Mouse (Mus musculus) liver, postnatal 0 days (tissue): ENCODE data around the gene Cdk1.

Experiments used
- CTCF ChIP-seq: sonication (generic); IDR thresholded peaks from 2 replicates; pipeline ENCODE4 v1.5.1; 2016; ENCODE audit warnings: antibody characterized with exemption, low read depth
- EP300 ChIP-seq: IDR thresholded peaks from 2 replicates; pipeline ENCODE4 v1.6.1; 2016; ENCODE audit warnings: antibody characterized with exemption, low read depth, mild to moderate bottlenecking

DNA sequence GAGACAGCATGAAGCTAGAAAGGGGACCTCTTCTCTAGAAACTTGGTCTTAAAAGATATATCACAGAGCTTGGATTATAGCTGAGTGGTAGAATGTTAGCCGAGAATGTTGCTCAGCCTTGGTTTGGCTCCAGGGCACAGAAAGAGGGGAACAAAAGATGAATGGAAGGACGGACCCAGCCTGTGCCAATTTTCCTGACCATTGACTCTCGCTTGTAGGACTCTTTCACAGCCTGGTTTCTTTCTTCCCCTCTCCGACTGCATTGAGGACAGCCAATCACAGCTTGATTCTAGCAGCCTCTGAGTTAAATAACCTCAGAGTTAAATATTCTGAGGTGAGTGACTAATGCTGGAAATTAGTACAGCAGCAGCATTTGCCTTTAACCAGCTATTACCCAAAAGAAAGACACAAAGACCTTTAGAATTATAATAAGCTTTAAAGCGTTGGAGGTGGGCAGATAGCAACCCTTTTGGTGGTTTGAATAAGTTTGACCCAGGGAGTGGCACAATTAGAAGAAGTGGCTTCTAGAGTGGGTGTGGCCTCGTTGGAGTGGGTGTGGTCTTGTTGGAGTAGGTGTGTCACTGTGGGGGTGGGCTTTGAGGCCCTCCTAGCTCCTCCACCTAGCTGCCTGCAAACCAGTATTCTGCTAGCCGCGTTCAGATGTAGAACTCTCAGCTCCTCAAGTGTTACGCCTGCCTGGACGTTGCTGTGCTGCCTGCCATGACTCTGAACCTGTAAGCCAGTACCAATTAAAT lies 21.2 kb upstream of the Cdk1 start:
- TF ChIP-seq CTCF (no peak), EP300 (no peak)
